Mouse (Mus musculus) spleen, adult 2 months (tissue): ENCODE measurements around the gene C1qtnf3.

Experiments
- CTCF ChIP-seq: fragments of 200-500 bp; IDR thresholded peaks from 2 replicates; pipeline ENCODE4 v1.5.1; 2011; ENCODE audit warnings: mild to moderate bottlenecking, inconsistent platforms; ENCODE audit not compliant: insufficient read depth, insufficient read length, insufficient replicate concordance; ENCODE audit errors: extremely low read depth
- POLR2A ChIP-seq: fragments of 200-500 bp; IDR thresholded peaks from 2 replicates; pipeline ENCODE4 v1.6.1; 2011; ENCODE audit warnings: low read depth, low read length, inconsistent platforms

- no peak for TF ChIP-seq POLR2A
- no peak for TF ChIP-seq CTCF
Measured at GRCm38 (mm10) chr15:10927325-10927724, 24.8 kb upstream of the C1qtnf3 start.
